Mouse (Mus musculus): ENCODE results near the gene Arhgef26. TPM values are rescaled to one million over a fixed set of nuclear protein-coding genes. Genes with fewer than 3 reads are reported as not detected.

The Arhgef26 gene
- total and polyA plus RNA-seq, 2 experiments from 2014 or later: 21.7 to 31.3 TPM

- H3K4me3 ChIP-seq (ENCODE audit: low read length): no peak overlapping the region
- H3K9me3 ChIP-seq (ENCODE audit: low read length): no peaks in the 10 kb centered on the region
- 74% methylated on average over 4 of the region's 4 CpGs for WGBS
- no peaks in the 10 kb centered on the region for H3K27me3 ChIP-seq (ENCODE audit: insufficient read depth, low read length)
- no peaks in the 10 kb centered on the region; the same call in 1 of the 2 replicates for H3K4me1 ChIP-seq (ENCODE audit: insufficient read depth, low read length)
- no peaks in the 10 kb centered on the region for H3K36me3 ChIP-seq (ENCODE audit: insufficient read depth, low read length)
- ATAC-seq: no peak
- no peak for TF ChIP-seq CTCF (IDR thresholded peaks at IDR 0.05; ENCODE audit: low read depth)
- H3K4me2 ChIP-seq (ENCODE audit: low read depth, low read length): no peak overlapping the region
- no peak overlapping the region for H3K27ac ChIP-seq
- H3K9ac ChIP-seq (replicated peaks; ENCODE audit: low read length): no peak overlapping the region
- DNase-seq (ENCODE audit: low spot score): no peak
Observed at GRCm38 (mm10) chr3:62352071-62352470, 13.9 kb downstream of the Arhgef26 start.

DNA sequence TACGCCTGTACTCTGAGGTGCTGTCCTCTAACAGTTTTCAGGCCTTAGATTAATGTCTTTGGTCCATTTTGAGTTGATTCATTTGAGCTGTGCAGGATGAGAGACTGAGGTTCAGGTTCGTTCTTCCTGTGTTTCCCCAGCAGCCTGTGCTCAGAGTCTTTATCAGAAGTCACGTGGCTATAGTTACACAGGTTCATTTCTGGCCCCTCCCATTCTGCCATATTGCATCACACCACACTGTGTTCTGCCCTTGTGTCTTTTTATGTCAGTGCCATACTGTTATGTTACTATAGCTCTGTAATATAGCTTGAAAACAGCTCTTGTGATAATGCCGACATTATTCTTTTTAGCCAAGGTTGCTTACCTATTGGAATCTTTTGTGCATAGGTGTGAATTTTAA lies 14.7 kb downstream of the Arhgef26 start:
- no peak for TF ChIP-seq CTCF (IDR thresholded peaks at IDR 0.05; ENCODE audit: low read depth)
- no peak for ATAC-seq
- no peaks in the 10 kb centered on the region for H3K27me3 ChIP-seq (ENCODE audit: insufficient read depth, low read length)
- H3K4me2 ChIP-seq (ENCODE audit: low read depth, low read length): no peak overlapping the region
- H3K9me3 ChIP-seq (ENCODE audit: low read length): no peaks in the 10 kb centered on the region
- H3K4me3 ChIP-seq (ENCODE audit: low read length): no peak overlapping the region
- no peak for DNase-seq (ENCODE audit: low spot score)
- 95% methylated on average over 4 of the region's 4 CpGs for WGBS
- no peaks in the 10 kb centered on the region; the same call in 1 of the 2 replicates for H3K4me1 ChIP-seq (ENCODE audit: insufficient read depth, low read length)
- no peaks in the 10 kb centered on the region for H3K36me3 ChIP-seq (ENCODE audit: insufficient read depth, low read length)
- no peak overlapping the region for H3K27ac ChIP-seq
- H3K9ac ChIP-seq (replicated peaks; ENCODE audit: low read length): no peak overlapping the region

- ATAC-seq: no peak
- H3K27ac ChIP-seq: no peak overlapping the region
- 85% methylated on average over 5 of the region's 5 CpGs for WGBS
Observed at GRCm38 (mm10) chr3:62367882-62368281, 29.7 kb downstream of the Arhgef26 start.

GRCm38 (mm10) chr3:62372841-62373240 lies 34.7 kb downstream of the Arhgef26 start:
- Histone ChIP-seq H3K4me3 (ENCODE audit: low read length) (no peak overlapping the region), H3K9ac (replicated peaks; ENCODE audit: low read length) (no peak overlapping the region), H3K4me1 (ENCODE audit: insufficient read depth, low read length) (no peaks in the 10 kb centered on the region), H3K9me3 (ENCODE audit: low read length) (no peaks in the 10 kb centered on the region), H3K27me3 (ENCODE audit: insufficient read depth, low read length) (no peaks in the 10 kb centered on the region), H3K4me2 (ENCODE audit: low read depth, low read length) (no peak overlapping the region), H3K27ac (no peak overlapping the region), H3K36me3 (ENCODE audit: insufficient read depth, low read length) (no peaks in the 10 kb centered on the region)
- TF ChIP-seq CTCF (IDR thresholded peaks at IDR 0.05; ENCODE audit: low read depth): no peak
- DNase-seq (ENCODE audit: low spot score) (no peak), ATAC-seq (no peak)
- WGBS: 58% methylated on average over 2 of the region's 2 CpGs

More at GRCm38 (mm10) chr3:62367882-62368281, 29.7 kb downstream of the Arhgef26 start:
- no peak overlapping the region for H3K4me2 ChIP-seq (ENCODE audit: low read depth, low read length)
- H3K27me3 ChIP-seq (ENCODE audit: insufficient read depth, low read length): no peaks in the 10 kb centered on the region
- TF ChIP-seq CTCF (IDR thresholded peaks at IDR 0.05; ENCODE audit: low read depth): no peak
- no peaks in the 10 kb centered on the region for H3K36me3 ChIP-seq (ENCODE audit: insufficient read depth, low read length)
- no peak for DNase-seq (ENCODE audit: low spot score)
- no peak overlapping the region for H3K4me3 ChIP-seq (ENCODE audit: low read length)
- H3K4me1 ChIP-seq (ENCODE audit: insufficient read depth, low read length): no peaks in the 10 kb centered on the region
- H3K9me3 ChIP-seq (ENCODE audit: low read length): no peaks in the 10 kb centered on the region
- no peak overlapping the region for H3K9ac ChIP-seq (replicated peaks; ENCODE audit: low read length)

DNA sequence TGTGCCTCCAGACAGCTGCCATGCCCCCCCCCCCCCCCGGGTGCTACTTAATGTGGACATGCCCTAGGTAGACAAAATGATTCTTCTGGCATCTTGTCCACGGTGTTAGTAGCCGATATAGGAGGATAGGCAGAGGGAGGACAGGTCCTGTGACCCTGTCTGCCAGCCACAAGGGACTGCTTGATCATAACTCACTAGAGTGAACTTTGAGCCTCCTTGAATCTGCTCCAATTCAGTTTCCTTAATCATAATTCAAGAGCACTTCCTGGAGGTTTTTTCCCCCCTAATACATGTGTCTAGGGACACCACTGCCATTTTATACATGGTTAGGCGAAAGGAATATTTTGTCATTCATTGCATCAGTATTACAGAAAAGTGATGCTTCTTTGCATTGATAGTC lies 36.2 kb downstream of the Arhgef26 start:
- 81% methylated on average over 4 of the region's 4 CpGs for WGBS
- no peak overlapping the region for H3K4me3 ChIP-seq (ENCODE audit: low read length)
- no peak overlapping the region for H3K27ac ChIP-seq
- TF ChIP-seq CTCF (IDR thresholded peaks at IDR 0.05; ENCODE audit: low read depth): no peak
- H3K36me3 ChIP-seq (ENCODE audit: insufficient read depth, low read length): no peaks in the 10 kb centered on the region
- no peak for DNase-seq (ENCODE audit: low spot score)
- no peak overlapping the region for H3K4me2 ChIP-seq (ENCODE audit: low read depth, low read length)
- no peaks in the 10 kb centered on the region for H3K9me3 ChIP-seq (ENCODE audit: low read length)
- no peak overlapping the region for H3K9ac ChIP-seq (replicated peaks; ENCODE audit: low read length)
- no peaks in the 10 kb centered on the region for H3K4me1 ChIP-seq (ENCODE audit: insufficient read depth, low read length)
- no peaks in the 10 kb centered on the region for H3K27me3 ChIP-seq (ENCODE audit: insufficient read depth, low read length)
- no peak for ATAC-seq

GRCm38 (mm10) chr3:62374831-62375230 lies 36.7 kb downstream of the Arhgef26 start:
- WGBS: 82% methylated on average over 6 of the region's 6 CpGs
- no peak for DNase-seq (ENCODE audit: low spot score)

GRCm38 (mm10) chr3:62376719-62377118 lies 38.6 kb downstream of the Arhgef26 start:
- H3K4me1 ChIP-seq (ENCODE audit: insufficient read depth, low read length): no peaks in the 10 kb centered on the region
- no peak overlapping the region for H3K4me3 ChIP-seq (ENCODE audit: low read length)
- no peak for ATAC-seq
- H3K9me3 ChIP-seq (ENCODE audit: low read length): no peaks in the 10 kb centered on the region
- no peaks in the 10 kb centered on the region for H3K27me3 ChIP-seq (ENCODE audit: insufficient read depth, low read length)
- WGBS: 87% methylated on average over 2 of the region's 2 CpGs
- no peak for DNase-seq (ENCODE audit: low spot score)
- H3K4me2 ChIP-seq (ENCODE audit: low read depth, low read length): no peak overlapping the region
- TF ChIP-seq CTCF (IDR thresholded peaks at IDR 0.05; ENCODE audit: low read depth): no peak
- H3K9ac ChIP-seq (replicated peaks; ENCODE audit: low read length): no peak overlapping the region
- no peaks in the 10 kb centered on the region for H3K36me3 ChIP-seq (ENCODE audit: insufficient read depth, low read length)
- H3K27ac ChIP-seq: no peak overlapping the region

More at GRCm38 (mm10) chr3:62374831-62375230, 36.7 kb downstream of the Arhgef26 start:
- H3K4me3 ChIP-seq (ENCODE audit: low read length): no peak overlapping the region
- H3K9ac ChIP-seq (replicated peaks; ENCODE audit: low read length): no peak overlapping the region
- no peak overlapping the region for H3K27ac ChIP-seq
- H3K36me3 ChIP-seq (ENCODE audit: insufficient read depth, low read length): no peaks in the 10 kb centered on the region
- ATAC-seq: no peak
- no peak overlapping the region for H3K4me2 ChIP-seq (ENCODE audit: low read depth, low read length)
- H3K9me3 ChIP-seq (ENCODE audit: low read length): no peaks in the 10 kb centered on the region
- no peak for TF ChIP-seq CTCF (IDR thresholded peaks at IDR 0.05; ENCODE audit: low read depth)
- no peaks in the 10 kb centered on the region for H3K27me3 ChIP-seq (ENCODE audit: insufficient read depth, low read length)
- H3K4me1 ChIP-seq (ENCODE audit: insufficient read depth, low read length): no peaks in the 10 kb centered on the region
